Mouse (Mus musculus): ENCODE results near the gene Sox6. TPM values are rescaled to one million over a fixed set of nuclear protein-coding genes. Genes with fewer than 3 reads are reported as not detected.

The Sox6 gene
- polyA plus RNA-seq, 1 experiment from 2014 or later: 51.2 TPM

- Histone ChIP-seq H3K4me1 (ENCODE audit: control insufficient read depth, insufficient read depth, low read length) (no peaks in the 10 kb centered on the region), H3K4me2 (ENCODE audit: low read depth, low read length) (no peak overlapping the region), H3K36me3 (ENCODE audit: control insufficient read depth, insufficient read depth, low read length) (no peaks in the 10 kb centered on the region), H3K27me3 (ENCODE audit: control insufficient read depth, insufficient read depth, low read length) (no peaks in the 10 kb centered on the region), H3K27ac (ENCODE audit: low read depth, low read length) (no peak overlapping the region), H3K9me3 (ENCODE audit: control insufficient read depth, low read length) (no peaks in the 10 kb centered on the region), H3K9ac (replicated peaks; ENCODE audit: low read depth, low read length) (no peak overlapping the region), H3K4me3 (ENCODE audit: low read depth, low read length) (no peak overlapping the region)
- 88% methylated on average over 4 of the region's 4 CpGs for WGBS
- no peak for ATAC-seq (ENCODE audit: low read depth)
Measured at GRCm38 (mm10) chr7:115794139-115794858, 244.3 kb downstream of the Sox6 start.

- Histone ChIP-seq H3K4me1 (ENCODE audit: control insufficient read depth, insufficient read depth, low read length) (no peaks in the 10 kb centered on the region), H3K27ac (ENCODE audit: low read depth, low read length) (no peak overlapping the region), H3K27me3 (ENCODE audit: control insufficient read depth, insufficient read depth, low read length) (no peaks in the 10 kb centered on the region), H3K9me3 (ENCODE audit: control insufficient read depth, low read length) (no peaks in the 10 kb centered on the region), H3K36me3 (ENCODE audit: control insufficient read depth, insufficient read depth, low read length) (no peaks in the 10 kb centered on the region), H3K4me3 (ENCODE audit: low read depth, low read length) (no peak overlapping the region), H3K4me2 (ENCODE audit: low read depth, low read length) (no peak overlapping the region), H3K9ac (replicated peaks; ENCODE audit: low read depth, low read length) (no peak overlapping the region)
- 73% methylated on average over 2 of the region's 2 CpGs for WGBS
- no peak for ATAC-seq (ENCODE audit: low read depth)
Measured at GRCm38 (mm10) chr7:115792841-115793240, 245.8 kb downstream of the Sox6 start.

- ATAC-seq (ENCODE audit: low read depth): no peak
- no peaks in the 10 kb centered on the region for H3K36me3 ChIP-seq (ENCODE audit: control insufficient read depth, insufficient read depth, low read length)
- no peaks in the 10 kb centered on the region for H3K9me3 ChIP-seq (ENCODE audit: control insufficient read depth, low read length)
- H3K4me1 ChIP-seq (ENCODE audit: control insufficient read depth, insufficient read depth, low read length): no peaks in the 10 kb centered on the region
- H3K9ac ChIP-seq (replicated peaks; ENCODE audit: low read depth, low read length): no peak overlapping the region
- no peaks in the 10 kb centered on the region for H3K27me3 ChIP-seq (ENCODE audit: control insufficient read depth, insufficient read depth, low read length)
- no peak overlapping the region for H3K4me2 ChIP-seq (ENCODE audit: low read depth, low read length)
- H3K4me3 ChIP-seq (ENCODE audit: low read depth, low read length): no peak overlapping the region
- WGBS: 91% methylated on average over 5 of the region's 5 CpGs
- no peak overlapping the region for H3K27ac ChIP-seq (ENCODE audit: low read depth, low read length)
Measured at GRCm38 (mm10) chr7:115789116-115789823, 249.3 kb downstream of the Sox6 start.

- Histone ChIP-seq H3K4me1 (ENCODE audit: control insufficient read depth, insufficient read depth, low read length) (no peaks in the 10 kb centered on the region), H3K36me3 (ENCODE audit: control insufficient read depth, insufficient read depth, low read length) (no peaks in the 10 kb centered on the region), H3K27me3 (ENCODE audit: control insufficient read depth, insufficient read depth, low read length) (no peaks in the 10 kb centered on the region), H3K4me3 (ENCODE audit: low read depth, low read length) (no peak overlapping the region), H3K4me2 (ENCODE audit: low read depth, low read length) (no peak overlapping the region), H3K9ac (replicated peaks; ENCODE audit: low read depth, low read length) (no peak overlapping the region), H3K9me3 (ENCODE audit: control insufficient read depth, low read length) (no peaks in the 10 kb centered on the region), H3K27ac (ENCODE audit: low read depth, low read length) (no peak overlapping the region)
- WGBS: 94% methylated on average over 8 of the region's 8 CpGs
- ATAC-seq (ENCODE audit: low read depth): no peak
Measured at GRCm38 (mm10) chr7:115783982-115784917, 254.3 kb downstream of the Sox6 start.

GRCm38 (mm10) chr7:115780148-115780547 lies 258.4 kb downstream of the Sox6 start:
- Histone ChIP-seq H3K36me3 (ENCODE audit: control insufficient read depth, insufficient read depth, low read length) (no peaks in the 10 kb centered on the region), H3K27ac (ENCODE audit: low read depth, low read length) (no peak overlapping the region), H3K4me3 (ENCODE audit: low read depth, low read length) (no peak overlapping the region), H3K4me2 (ENCODE audit: low read depth, low read length) (no peak overlapping the region), H3K9me3 (ENCODE audit: control insufficient read depth, low read length) (no peaks in the 10 kb centered on the region), H3K27me3 (ENCODE audit: control insufficient read depth, insufficient read depth, low read length) (no peaks in the 10 kb centered on the region), H3K4me1 (ENCODE audit: control insufficient read depth, insufficient read depth, low read length) (0 out of 2 replicates have a peak, but pooled peaks cover 3% of the 10 kb centered on the region), H3K9ac (replicated peaks; ENCODE audit: low read depth, low read length) (no peak overlapping the region)
- no peak for ATAC-seq (ENCODE audit: low read depth)
- 91% methylated on average over 4 of the region's 4 CpGs for WGBS

GRCm38 (mm10) chr7:115779544-115779943 lies 259.1 kb downstream of the Sox6 start:
- H3K36me3 ChIP-seq (ENCODE audit: control insufficient read depth, insufficient read depth, low read length): no peaks in the 10 kb centered on the region
- 0 out of 2 replicates have a peak, but pooled peaks cover 3% of the 10 kb centered on the region for H3K4me1 ChIP-seq (ENCODE audit: control insufficient read depth, insufficient read depth, low read length)
- no peak for ATAC-seq (ENCODE audit: low read depth)
- WGBS: 100% methylated on average over 2 of the region's 2 CpGs
- no peaks in the 10 kb centered on the region for H3K27me3 ChIP-seq (ENCODE audit: control insufficient read depth, insufficient read depth, low read length)
- no peak overlapping the region for H3K27ac ChIP-seq (ENCODE audit: low read depth, low read length)
- no peaks in the 10 kb centered on the region for H3K9me3 ChIP-seq (ENCODE audit: control insufficient read depth, low read length)
- no peak overlapping the region for H3K4me2 ChIP-seq (ENCODE audit: low read depth, low read length)
- H3K9ac ChIP-seq (replicated peaks; ENCODE audit: low read depth, low read length): no peak overlapping the region
- no peak overlapping the region for H3K4me3 ChIP-seq (ENCODE audit: low read depth, low read length)

GRCm38 (mm10) chr7:115776736-115777135 lies 261.9 kb downstream of the Sox6 start:
- Histone ChIP-seq H3K36me3 (ENCODE audit: control insufficient read depth, insufficient read depth, low read length) (no peaks in the 10 kb centered on the region), H3K27me3 (ENCODE audit: control insufficient read depth, insufficient read depth, low read length) (no peaks in the 10 kb centered on the region), H3K4me1 (ENCODE audit: control insufficient read depth, insufficient read depth, low read length) (0 out of 2 replicates have a peak, but pooled peaks cover 3% of the 10 kb centered on the region), H3K9ac (replicated peaks; ENCODE audit: low read depth, low read length) (no peak overlapping the region), H3K27ac (ENCODE audit: low read depth, low read length) (no peak overlapping the region), H3K4me2 (ENCODE audit: low read depth, low read length) (no peak overlapping the region), H3K9me3 (ENCODE audit: control insufficient read depth, low read length) (no peaks in the 10 kb centered on the region), H3K4me3 (ENCODE audit: low read depth, low read length) (no peak overlapping the region)
- ATAC-seq (ENCODE audit: low read depth): no peak
- WGBS: 63% methylated on average over 7 of the region's 7 CpGs

- no peaks in the 10 kb centered on the region for H3K36me3 ChIP-seq (ENCODE audit: control insufficient read depth, insufficient read depth, low read length)
- WGBS: 63% methylated on average over 5 of the region's 5 CpGs
- no peak overlapping the region for H3K9ac ChIP-seq (replicated peaks; ENCODE audit: low read depth, low read length)
- no peak overlapping the region for H3K4me2 ChIP-seq (ENCODE audit: low read depth, low read length)
- no peaks in the 10 kb centered on the region for H3K9me3 ChIP-seq (ENCODE audit: control insufficient read depth, low read length)
- ATAC-seq (ENCODE audit: low read depth): no peak
- H3K27ac ChIP-seq (ENCODE audit: low read depth, low read length): no peak overlapping the region; the same call in 1 of the 2 replicates
- H3K4me1 ChIP-seq (ENCODE audit: control insufficient read depth, insufficient read depth, low read length): 0 out of 2 replicates have a peak, but pooled peaks cover 3% of the 10 kb centered on the region
- no peaks in the 10 kb centered on the region for H3K27me3 ChIP-seq (ENCODE audit: control insufficient read depth, insufficient read depth, low read length)
- H3K4me3 ChIP-seq (ENCODE audit: low read depth, low read length): no peak overlapping the region
Measured at GRCm38 (mm10) chr7:115776324-115776723, 262.3 kb downstream of the Sox6 start.
